Mouse (Mus musculus) kidney, adult 2 months (tissue): ENCODE results near the gene Sema3b.

Experiments
- CTCF ChIP-seq: fragments of 200-500 bp; conservative IDR thresholded peaks from 2 replicates; pipeline ENCODE4 v1.5.1; 2011; ENCODE audit warnings: low read depth, mild to moderate bottlenecking, control low read depth, low read length, moderate library complexity, mixed read lengths; ENCODE audit not compliant: insufficient read depth, insufficient read length
- POLR2A ChIP-seq: fragments of 200-500 bp; IDR thresholded peaks from one replicate; pipeline ENCODE4 v1.6.1; 2011; ENCODE audit warnings: low read depth, low read length, control low read depth

DNA sequence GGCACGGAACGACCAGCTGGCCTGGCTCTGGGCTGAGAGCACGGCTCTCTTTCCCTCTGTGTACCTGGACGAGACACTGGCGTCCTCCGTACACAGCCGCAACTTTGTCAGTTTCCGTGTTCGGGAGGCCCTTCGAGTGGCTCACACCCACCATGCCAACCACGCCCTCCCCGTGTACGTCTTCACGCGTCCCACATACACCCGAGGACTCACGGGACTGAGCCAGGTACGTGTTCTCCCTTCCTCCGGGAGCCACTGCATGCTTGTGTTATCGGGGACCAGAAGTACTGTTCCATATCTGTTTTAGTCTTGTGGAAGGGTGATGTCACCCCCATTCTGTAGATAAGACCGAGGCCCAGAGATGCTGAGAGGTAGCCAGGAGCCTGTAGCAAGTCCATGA is 38.2 kb downstream of the Sema3b start:
- TF ChIP-seq POLR2A (no peak), CTCF (no peak)
